Mouse (Mus musculus) erythroblast, embryonic 14.5 days (primary cell): Measurements from ENCODE around the gene Pitpnm2. TPM values are rescaled to one million over a fixed set of nuclear protein-coding genes. Genes with fewer than 3 reads are reported as not detected.
A peak's percentile ranks its signal among the peaks of the same experiment; 100 is the strongest.

ENCODE experiments used
- H3K27me3 ChIP-seq: 2 replicates; pipeline ENCODE4 v1.6.1; 2012; ENCODE audit warnings: inconsistent platforms; ENCODE audit not compliant: control insufficient read depth
- H3K36me3 ChIP-seq: 2 replicates; pipeline ENCODE4 v1.6.1; 2012; ENCODE audit warnings: mild to moderate bottlenecking, inconsistent platforms; ENCODE audit not compliant: control insufficient read depth
- H3K4me1 ChIP-seq: 2 replicates; pipeline ENCODE4 v1.6.1; 2012; ENCODE audit warnings: inconsistent platforms; ENCODE audit not compliant: control insufficient read depth
- H3K4me3 ChIP-seq: replicated peaks from 2 replicates; pipeline ENCODE3; 2012; ENCODE audit warnings: moderate library complexity, mild to moderate bottlenecking, inconsistent platforms
- H3K9me3 ChIP-seq: 2 replicates; pipeline ENCODE4 v1.6.1; 2012; ENCODE audit warnings: low read length, inconsistent platforms, mixed read lengths; ENCODE audit not compliant: control insufficient read depth
- GATA1 ChIP-seq: IDR thresholded peaks from 2 replicates; pipeline ENCODE4 v1.6.1; 2012; ENCODE audit warnings: low read length, inconsistent platforms, mixed read lengths
- TAL1 ChIP-seq: IDR thresholded peaks from 3 replicates; pipeline ENCODE4 v1.6.1; 2012; ENCODE audit warnings: low read length, inconsistent platforms, mixed read lengths
- polyA plus RNA-seq: library from polyadenylated mRNA; stranded (reverse); fragments of >175 nt; gene quantifications from 2 replicates; pipeline ENCODE4 v1.2.3, GENCODE M21; 2012

Gene Pitpnm2
- polyA plus RNA-seq, 1 experiment, result 0.38 TPM

- H3K36me3 ChIP-seq, result peaks cover 10% of the 10 kb centered on the region
- no peak overlapping the region for H3K4me3 ChIP-seq
- no peaks in the 10 kb centered on the region for H3K9me3 ChIP-seq
- no peaks in the 10 kb centered on the region for H3K27me3 ChIP-seq
- TF ChIP-seq TAL1, result no peak
- no peak for TF ChIP-seq GATA1
- H3K4me1 ChIP-seq, result peaks cover 35% of the 10 kb centered on the region
These were observed 169.7 kb downstream of the Pitpnm2 start for GRCm38 (mm10) chr5:124079880-124080279.

- Histone ChIP-seq H3K27me3 (no peaks in the 10 kb centered on the region), H3K4me3 (no peak overlapping the region), H3K9me3 (no peaks in the 10 kb centered on the region), H3K4me1 (peaks cover 33% of the 10 kb centered on the region), H3K36me3 (peaks cover 12% of the 10 kb centered on the region)
- TF ChIP-seq GATA1, result no peak
These were observed 170.7 kb downstream of the Pitpnm2 start for GRCm38 (mm10) chr5:124078794-124079416.

GRCm38 (mm10) chr5:124077856-124078460, 171.6 kb downstream of the Pitpnm2 start:
- no peaks in the 10 kb centered on the region for H3K9me3 ChIP-seq
- H3K4me1 ChIP-seq, result peaks cover 29% of the 10 kb centered on the region
- H3K36me3 ChIP-seq, result peaks cover 15% of the 10 kb centered on the region
- H3K27me3 ChIP-seq, result no peaks in the 10 kb centered on the region
- H3K4me3 ChIP-seq, result no peak overlapping the region
- TF ChIP-seq GATA1 (no peak), TAL1 (no peak)

- no peaks in the 10 kb centered on the region for H3K27me3 ChIP-seq
- no peak overlapping the region for H3K4me3 ChIP-seq
- peaks cover 28% of the 10 kb centered on the region for H3K4me1 ChIP-seq
- no peaks in the 10 kb centered on the region for H3K9me3 ChIP-seq
- H3K36me3 ChIP-seq, result peaks cover 15% of the 10 kb centered on the region
- TF ChIP-seq TAL1, result no peak
- no peak for TF ChIP-seq GATA1
These were observed 172.3 kb downstream of the Pitpnm2 start for GRCm38 (mm10) chr5:124077241-124077640.

- H3K27me3 ChIP-seq, result no peaks in the 10 kb centered on the region
- H3K9me3 ChIP-seq, result no peaks in the 10 kb centered on the region
- peaks cover 31% of the 10 kb centered on the region for H3K4me1 ChIP-seq
- peaks cover 19% of the 10 kb centered on the region for H3K36me3 ChIP-seq
- no peak overlapping the region for H3K4me3 ChIP-seq
- TF ChIP-seq TAL1 (no peak), GATA1 (no peak)
These were observed 173.0 kb downstream of the Pitpnm2 start for GRCm38 (mm10) chr5:124076559-124076958.

- TF ChIP-seq TAL1 (0 out of 3 replicates have a peak, but pooled peaks have one; percentile 18), GATA1 (no peak)
- peaks cover 31% of the 10 kb centered on the region for H3K4me1 ChIP-seq
- peaks cover 19% of the 10 kb centered on the region for H3K36me3 ChIP-seq
- H3K4me3 ChIP-seq, result no peak overlapping the region
- no peaks in the 10 kb centered on the region for H3K9me3 ChIP-seq
- no peaks in the 10 kb centered on the region for H3K27me3 ChIP-seq
These were observed 173.8 kb downstream of the Pitpnm2 start for GRCm38 (mm10) chr5:124075716-124076115.

GRCm38 (mm10) chr5:124074845-124075307, 174.7 kb downstream of the Pitpnm2 start:
- TF ChIP-seq GATA1 (no peak), TAL1 (no peak)
- Histone ChIP-seq H3K36me3 (peaks cover 19% of the 10 kb centered on the region), H3K9me3 (no peaks in the 10 kb centered on the region), H3K27me3 (no peaks in the 10 kb centered on the region), H3K4me3 (no peak overlapping the region), H3K4me1 (peaks cover 25% of the 10 kb centered on the region)

GRCm38 (mm10) chr5:124073682-124074081, 175.9 kb downstream of the Pitpnm2 start:
- H3K36me3 ChIP-seq, result peaks cover 19% of the 10 kb centered on the region

GRCm38 (mm10) chr5:124069657-124070056, 179.9 kb downstream of the Pitpnm2 start:
- no peaks in the 10 kb centered on the region for H3K9me3 ChIP-seq
- TF ChIP-seq GATA1 (no peak), TAL1 (no peak)
- peaks cover 12% of the 10 kb centered on the region for H3K36me3 ChIP-seq
- peaks cover 7% of the 10 kb centered on the region for H3K4me1 ChIP-seq
- no peaks in the 10 kb centered on the region for H3K27me3 ChIP-seq
- no peak overlapping the region for H3K4me3 ChIP-seq

More at GRCm38 (mm10) chr5:124073682-124074081, 175.9 kb downstream of the Pitpnm2 start:
- no peak for TF ChIP-seq TAL1
- no peak for TF ChIP-seq GATA1
- Histone ChIP-seq H3K4me1 (peaks cover 25% of the 10 kb centered on the region), H3K27me3 (no peaks in the 10 kb centered on the region), H3K4me3 (no peak overlapping the region), H3K9me3 (no peaks in the 10 kb centered on the region)

Other genes with a start within 250 kb of the Pitpnm2 start
- 19.6 and 21.1 TPM in 2 replicates for gene Vps37b, start 217.5 kb downstream of the Pitpnm2 start, polyA plus RNA-seq
- gene Abcb9, start 154.0 kb downstream of the Pitpnm2 start, polyA plus RNA-seq, result 3.7 and 4.7 TPM in 2 replicates
- 8.6 and 8.7 TPM in 2 replicates for gene Ogfod2, start 137.5 kb downstream of the Pitpnm2 start, polyA plus RNA-seq
- gene Arl6ip4, start 133.7 kb downstream of the Pitpnm2 start, polyA plus RNA-seq, result 14.6 and 17.3 TPM in 2 replicates
- 0.28 and 0.32 TPM in 2 replicates for gene Mphosph9, start 78.2 kb upstream of the Pitpnm2 start, polyA plus RNA-seq
- 0.24 and 0.36 TPM in 2 replicates for gene 2810006K23Rik, start 78.3 kb upstream of the Pitpnm2 start, polyA plus RNA-seq
- gene Cdk2ap1, start 113.3 kb upstream of the Pitpnm2 start, polyA plus RNA-seq, result 16.1 and 20.1 TPM in 2 replicates
- 0.28 and 0.32 TPM in 2 replicates for gene Sbno1, start 176.2 kb upstream of the Pitpnm2 start, polyA plus RNA-seq
- 34.4 and 36.1 TPM in 2 replicates for gene Kmt5a, start 190.2 kb upstream of the Pitpnm2 start, polyA plus RNA-seq
- 0.32 and 0.34 TPM in 2 replicates for gene Rilpl2, start 228.6 kb upstream of the Pitpnm2 start, polyA plus RNA-seq
- 2.7 and 3.2 TPM in 2 replicates for gene Snrnp35, start 233.4 kb upstream of the Pitpnm2 start, polyA plus RNA-seq